Mouse (Mus musculus) kidney, adult 18-20 months (tissue): ENCODE results near the gene Fam229a.
A peak's percentile ranks its signal among the peaks of the same experiment; 100 is the strongest.
"Not testable (repeated sequence)": the region's sequence is repeated elsewhere in the genome, so short reads cannot be mapped to it uniquely, and the experiment has no call there.

Experiments
- DNase-seq: peaks from one replicate; pipeline ENCODE4 v3.0.0; 2021

The Fam229a gene

GRCm38 (mm10) chr4:129490972-129491880, at the start of gene Fam229a, which contains the start of gene Tssk3:
Gene Fam229a, plus strand, starts transcription at chr4:129491190.
Gene Tssk3, minus strand, starts transcription at chr4:129491022.
- peak; percentile 39 for DNase-seq

- DNase-seq = no peak
Measured at GRCm38 (mm10) chr4:129447360-129447759, 43.6 kb upstream of the Fam229a start.

- no peak for DNase-seq
Measured at GRCm38 (mm10) chr4:129447778-129448563, 43.0 kb upstream of the Fam229a start.

GRCm38 (mm10) chr4:129448713-129449112, 42.3 kb upstream of the Fam229a start:
- no peak for DNase-seq

GRCm38 (mm10) chr4:129450851-129451250, 40.1 kb upstream of the Fam229a start:
- no peak for DNase-seq

- no peak for DNase-seq
Measured at GRCm38 (mm10) chr4:129451471-129452169, 39.4 kb upstream of the Fam229a start.

- DNase-seq = peak; percentile 74
Measured at GRCm38 (mm10) chr4:129455265-129455664, 35.7 kb upstream of the Fam229a start.

GRCm38 (mm10) chr4:129456126-129456525, 34.9 kb upstream of the Fam229a start:
- no peak for DNase-seq

GRCm38 (mm10) chr4:129457311-129457710, 33.7 kb upstream of the Fam229a start:
- DNase-seq = not testable (repeated sequence)

- no peak for DNase-seq
Measured at GRCm38 (mm10) chr4:129459726-129460125, 31.3 kb upstream of the Fam229a start.

GRCm38 (mm10) chr4:129460827-129461182, 30.2 kb upstream of the Fam229a start:
- DNase-seq = no peak

GRCm38 (mm10) chr4:129461183-129461960, 29.6 kb upstream of the Fam229a start, which contains the start of gene Bsdc1:
Gene Bsdc1, plus strand, starts transcription at chr4:129461581.
- peak; percentile 100 for DNase-seq

- DNase-seq = peak; percentile 14
Measured at GRCm38 (mm10) chr4:129462118-129462517, 28.9 kb upstream of the Fam229a start.

- no peak for DNase-seq
Measured at GRCm38 (mm10) chr4:129463097-129464059, 27.6 kb upstream of the Fam229a start.

- DNase-seq = no peak
Measured at GRCm38 (mm10) chr4:129464286-129464815, 26.6 kb upstream of the Fam229a start.

GRCm38 (mm10) chr4:129476047-129476446, 14.9 kb upstream of the Fam229a start:
- DNase-seq = no peak

GRCm38 (mm10) chr4:129479863-129480262, 11.1 kb upstream of the Fam229a start:
- no peak for DNase-seq

- no peak for DNase-seq
Measured at GRCm38 (mm10) chr4:129481090-129481489, 9.9 kb upstream of the Fam229a start.

- DNase-seq = no peak
Measured at GRCm38 (mm10) chr4:129494681-129495080, 3.7 kb downstream of the Fam229a start.
